Mouse (Mus musculus) cerebellum, adult 2 months (tissue): ENCODE data around the gene Tenm2. TPM values are rescaled to one million over a fixed set of nuclear protein-coding genes. Genes with fewer than 3 reads are reported as not detected.

ENCODE experiments used
- DNase-seq, 2 experiments: peaks; one replicate each; pipeline ENCODE4 v3.0.0; 2021
- H3K27ac ChIP-seq: fragments of 200-500 bp; 2 replicates; pipeline ENCODE4 v1.5.1; 2012; ENCODE audit warnings: low read length, control low read depth, inconsistent platforms; ENCODE audit not compliant: insufficient read depth
- H3K27me3 ChIP-seq: fragments of 200-500 bp; 2 replicates; pipeline ENCODE4 v1.6.1; 2012; ENCODE audit warnings: inconsistent platforms, mild to moderate bottlenecking, low read length, moderate library complexity; ENCODE audit not compliant: control insufficient read depth, insufficient read depth
- H3K4me1 ChIP-seq: fragments of 200-500 bp; 2 replicates; pipeline ENCODE4 v1.6.1; 2011; ENCODE audit warnings: low read length; ENCODE audit not compliant: control insufficient read depth, insufficient read depth
- H3K4me3 ChIP-seq: fragments of 200-500 bp; replicated peaks from 2 replicates; pipeline ENCODE3; 2011; ENCODE audit warnings: mild to moderate bottlenecking, low read depth, low read length, control low read depth; ENCODE audit not compliant: insufficient read depth
- CTCF ChIP-seq: fragments of 200-500 bp; IDR thresholded peaks from 2 replicates; pipeline ENCODE4 v1.5.1; 2011; ENCODE audit warnings: low read depth, mild to moderate bottlenecking, control low read depth, low read length, moderate library complexity, borderline replicate concordance; ENCODE audit not compliant: insufficient read depth
- POLR2A ChIP-seq: fragments of 200-500 bp; IDR thresholded peaks from 2 replicates; pipeline ENCODE4 v1.6.1; 2011; ENCODE audit warnings: low read length, control low read depth, borderline replicate concordance; ENCODE audit not compliant: insufficient read depth
- WGBS: fragments of 180-500 bp; shearing (Covaris S2); methylation state at CpG from one replicate; pipeline ENCODE4 v1.1.7; 2018; 5-methylcytosine and 5-hydroxymethylcytosine counted together
- polyA plus RNA-seq: library from polyadenylated mRNA; depleted of rRNA; stranded (reverse); fragments of >200 nt; gene quantifications from 2 replicates; pipeline ENCODE4 v1.2.3, GENCODE M21; 2012

Gene Tenm2
- polyA plus RNA-seq, 1 experiment: 9.1 TPM

GRCm38 (mm10) chr11:36152226-36152625 lies 1083.5 kb downstream of the Tenm2 start:
- no peaks in the 10 kb centered on the region for H3K27me3 ChIP-seq
- no peak overlapping the region for H3K4me3 ChIP-seq
- H3K4me1 ChIP-seq: no peaks in the 10 kb centered on the region
- no peak for DNase-seq
- 28% methylated on average over 6 of the region's 6 CpGs for WGBS
- TF ChIP-seq CTCF (no peak), POLR2A (no peak)
- H3K27ac ChIP-seq: no peak overlapping the region

DNA sequence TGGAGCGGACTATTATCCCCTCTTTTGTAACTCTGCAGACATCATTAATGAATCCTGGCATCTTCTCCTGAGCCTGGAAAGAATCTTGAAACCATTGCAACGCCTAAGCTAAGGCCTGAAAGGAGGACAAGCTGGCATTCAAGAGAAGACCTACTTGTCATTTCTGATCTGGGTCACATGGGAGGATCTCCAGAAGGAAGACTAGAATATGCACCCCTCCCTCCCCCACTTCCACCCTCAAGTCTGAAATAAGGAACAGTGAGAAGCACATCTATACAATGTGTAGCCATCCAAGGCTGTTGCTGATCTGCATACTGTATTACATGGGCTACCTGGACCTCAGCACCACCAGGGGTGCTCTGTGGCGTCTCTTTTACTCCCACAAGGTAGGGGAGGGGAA lies 1086.7 kb downstream of the Tenm2 start:
- Histone ChIP-seq H3K4me1 (peaks cover 3% of the 10 kb centered on the region; the same call in 1 of the 2 replicates), H3K27ac (no peak overlapping the region), H3K27me3 (no peaks in the 10 kb centered on the region), H3K4me3 (no peak overlapping the region)
- TF ChIP-seq POLR2A (no peak), CTCF (no peak)
- 74% methylated on average over 3 of the region's 3 CpGs for WGBS
- no peak for DNase-seq

GRCm38 (mm10) chr11:36145057-36145456 lies 1090.7 kb downstream of the Tenm2 start:
- Histone ChIP-seq H3K4me1 (peaks cover 3% of the 10 kb centered on the region; the same call in 1 of the 2 replicates), H3K27me3 (no peaks in the 10 kb centered on the region), H3K27ac (no peak overlapping the region), H3K4me3 (no peak overlapping the region)
- 90% methylated on average over 12 of the region's 12 CpGs for WGBS
- TF ChIP-seq CTCF (no peak), POLR2A (no peak)
- no peak for DNase-seq

GRCm38 (mm10) chr11:36140411-36140810 lies 1095.4 kb downstream of the Tenm2 start:
- TF ChIP-seq POLR2A (no peak), CTCF (no peak)
- Histone ChIP-seq H3K4me1 (peaks cover 5% of the 10 kb centered on the region), H3K4me3 (no peak overlapping the region), H3K27me3 (no peaks in the 10 kb centered on the region), H3K27ac (no peak overlapping the region)
- 66% methylated on average over 10 of the region's 10 CpGs for WGBS
- no peak for DNase-seq

- no peaks in the 10 kb centered on the region for H3K27me3 ChIP-seq
- TF ChIP-seq POLR2A (no peak), CTCF (no peak)
- peaks cover 5% of the 10 kb centered on the region for H3K4me1 ChIP-seq
- H3K4me3 ChIP-seq: no peak overlapping the region
- no peak for DNase-seq
- H3K27ac ChIP-seq: no peak overlapping the region
- 53% methylated on average over 16 of the region's 16 CpGs for WGBS
These were observed 1096.2 kb downstream of the Tenm2 start for GRCm38 (mm10) chr11:36139521-36139920.

DNA sequence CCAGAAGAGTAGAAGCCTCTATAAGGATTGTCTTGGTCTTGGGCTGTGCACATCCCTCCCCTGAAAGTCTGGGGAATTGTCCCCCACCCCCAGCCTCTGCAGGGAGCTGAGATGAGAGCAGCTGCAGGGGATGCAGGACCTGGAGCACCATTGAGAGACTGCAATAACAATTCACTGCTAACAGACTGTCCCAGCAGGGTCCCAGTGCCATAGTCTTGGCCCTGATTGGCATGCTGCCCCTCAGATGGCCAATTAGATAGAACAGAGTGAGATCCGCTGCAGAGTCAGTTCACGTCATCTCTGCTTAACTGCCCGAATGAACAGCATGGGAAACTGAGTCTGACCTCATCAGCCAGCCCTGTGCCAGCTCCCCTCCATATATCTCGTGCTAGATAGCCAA lies 1097.9 kb downstream of the Tenm2 start:
- 27% methylated on average over 4 of the region's 4 CpGs for WGBS
- no peak overlapping the region for H3K27ac ChIP-seq
- DNase-seq: peak; percentile 35 to 57

DNA sequence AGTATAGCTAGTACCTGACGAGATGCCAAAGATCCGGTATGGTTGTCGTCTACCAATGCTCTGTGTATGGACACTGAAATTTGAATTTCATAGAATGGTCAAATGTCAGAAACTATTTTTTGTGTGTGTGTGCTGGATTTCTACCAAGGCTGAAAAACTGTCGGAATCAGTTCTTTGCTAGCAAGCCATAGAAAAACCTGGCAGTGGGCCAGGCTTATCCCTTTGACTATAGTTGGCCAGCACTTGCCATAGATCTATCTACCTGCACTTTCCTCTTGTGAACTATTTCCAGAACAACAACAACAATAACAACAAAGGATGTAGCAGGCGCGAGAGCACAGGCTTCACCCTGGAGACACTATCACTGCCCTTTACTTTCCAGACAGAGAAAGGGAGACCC lies 1098.5 kb downstream of the Tenm2 start:
- DNase-seq: peak; percentile 19 to 22
- H3K27me3 ChIP-seq: no peaks in the 10 kb centered on the region
- TF ChIP-seq CTCF: no peak
- no peak for TF ChIP-seq POLR2A
- peaks cover 5% of the 10 kb centered on the region for H3K4me1 ChIP-seq
- no peak overlapping the region for H3K27ac ChIP-seq
- H3K4me3 ChIP-seq: no peak overlapping the region
- 62% methylated on average over 6 of the region's 6 CpGs for WGBS

More for the DNA sequence above, 1097.9 kb downstream of the Tenm2 start:
- Histone ChIP-seq H3K4me1 (peaks cover 5% of the 10 kb centered on the region), H3K4me3 (no peak overlapping the region), H3K27me3 (no peaks in the 10 kb centered on the region)
- TF ChIP-seq POLR2A: no peak
- TF ChIP-seq CTCF: no peak

- Histone ChIP-seq H3K4me3 (no peak overlapping the region), H3K27me3 (no peaks in the 10 kb centered on the region), H3K4me1 (peaks cover 5% of the 10 kb centered on the region), H3K27ac (no peak overlapping the region)
- TF ChIP-seq CTCF: no peak
- no peak for TF ChIP-seq POLR2A
- DNase-seq: no peak
- 68% methylated on average over 9 of the region's 9 CpGs for WGBS
These were observed 1101.1 kb downstream of the Tenm2 start for GRCm38 (mm10) chr11:36134645-36135044.
